Mouse (Mus musculus): ENCODE results near the gene Otop3.

- TF ChIP-seq EP300 (IDR thresholded peaks at IDR 0.05) = no peak
- no peak for TF ChIP-seq CTCF (IDR thresholded peaks at IDR 0.05)
Measured at GRCm38 (mm10) chr11:115334531-115334930, at the start of gene Otop3.

Data from lung, postnatal 0 days (tissue).